Comparison of ENCODE assay signal across 14 mouse cellular contexts in genomic region chr5:111254781-111255180, GRCm38 (mm10).
DNase-seq lines count a peak whose midpoint lies in the region; ATAC-seq lines count a peak whose summit lies in the region.
"Had no signal": no experiment of that assay in that cellular context is flagged by ENCODE, and none has a peak within 500 bp of the region (broad histone marks: within the 10 kb centered on the region; RNA-seq: fewer than 3 reads in every experiment).

No protein-coding gene starts in this region.

- H3K27ac ChIP-seq in hindbrain, embryonic 10.5 days: peak overlapping the region; percentile 74
- H3K27ac ChIP-seq in midbrain, embryonic 10.5 days (replicated peaks): peak overlapping the region; percentile 80
- H3K27ac ChIP-seq in intestine, embryonic 16.5 days (ENCODE audit: low read length): no peak overlapping the region
- H3K27ac ChIP-seq: layer of hippocampus, adult 2 months had no signal

- H3K4me2 ChIP-seq in intestine, embryonic 16.5 days (ENCODE audit: low read depth, low read length): no peak overlapping the region

- H3K4me1 ChIP-seq in hindbrain, embryonic 10.5 days (replicated peaks): peaks cover 66% of the 10 kb centered on the region
- peaks cover 56% of the 10 kb centered on the region for H3K4me1 ChIP-seq in midbrain, embryonic 10.5 days
- peaks cover 4% of the 10 kb centered on the region; the same call in 1 of the 2 replicates for H3K4me1 ChIP-seq in intestine, embryonic 16.5 days (ENCODE audit: control insufficient read depth, insufficient read depth, low read length)

- 80% methylated on average over 11 of the region's 11 CpGs for WGBS in hindbrain, embryonic 10.5 days
- WGBS in midbrain, embryonic 10.5 days: 85% methylated on average over 11 of the region's 11 CpGs
- 80% methylated on average over 11 of the region's 11 CpGs for WGBS in intestine, embryonic 16.5 days

- H3K9ac ChIP-seq in intestine, embryonic 16.5 days (ENCODE audit: low read depth, low read length): no peak overlapping the region

- peak; percentile 45 for DNase-seq in adrenal gland, adult 8-10 months
- peak; percentile 63 for DNase-seq in adrenal gland, postnatal 25 days
- no peak for DNase-seq in hindbrain, embryonic 10.5 days (ENCODE audit: low spot score)
- DNase-seq in midbrain, embryonic 10.5 days (ENCODE audit: low spot score): no peak
- no peak for DNase-seq in c-Kit-positive CD71-positive TER-119-positive erythroid progenitor cells, embryonic 14.5 days (ENCODE audit: low spot score)
- no peak for DNase-seq in gastrocnemius, postnatal 36 days
- DNase-seq in embryo, embryonic 9.5 days (ENCODE audit: extremely low spot score): no peak
- DNase-seq: gastrocnemius, postnatal 25 days; kidney, adult 2 months; left cerebral cortex, postnatal 4 days; lung, postnatal 10 days had no signal

- intact Hi-C loops in gastrocnemius, postnatal 36 days (cut with DNase I): loop anchor here (5.0 kb wide), 1 partner anchor 417 kb away; the partner anchor contains the start of genes Chek2 and Hscb

- no peaks in the 10 kb centered on the region for H3K36me3 ChIP-seq in hindbrain, embryonic 10.5 days
- no peaks in the 10 kb centered on the region for H3K36me3 ChIP-seq in midbrain, embryonic 10.5 days
- H3K36me3 ChIP-seq in intestine, embryonic 16.5 days (ENCODE audit: control insufficient read depth, insufficient read depth, low read length): no peaks in the 10 kb centered on the region

- H3K27me3 ChIP-seq in hindbrain, embryonic 10.5 days (ENCODE audit: insufficient read depth, poor library complexity, severe bottlenecking): peaks cover 29% of the 10 kb centered on the region
- no peaks in the 10 kb centered on the region; the same call in 1 of the 2 replicates for H3K27me3 ChIP-seq in midbrain, embryonic 10.5 days (ENCODE audit: low read depth, poor library complexity, severe bottlenecking)
- H3K27me3 ChIP-seq in intestine, embryonic 16.5 days (replicated peaks; ENCODE audit: control insufficient read depth, insufficient read depth, low read length): no peaks in the 10 kb centered on the region

- no peak overlapping the region for H3K4me3 ChIP-seq in hindbrain, embryonic 10.5 days
- no peak overlapping the region for H3K4me3 ChIP-seq in midbrain, embryonic 10.5 days
- no peak overlapping the region for H3K4me3 ChIP-seq in intestine, embryonic 16.5 days (ENCODE audit: low read length)
- H3K4me3 ChIP-seq: erythroblast, embryonic 14.5 days; layer of hippocampus, adult 2 months had no signal

- H3K9me3 ChIP-seq in hindbrain, embryonic 10.5 days: no peaks in the 10 kb centered on the region
- H3K9me3 ChIP-seq in midbrain, embryonic 10.5 days (replicated peaks): no peaks in the 10 kb centered on the region
- no peaks in the 10 kb centered on the region for H3K9me3 ChIP-seq in intestine, embryonic 16.5 days (ENCODE audit: control insufficient read depth, low read length)

- ATAC-seq in intestine, embryonic 16.5 days: no peak

Comparison
In these comparisons a context has a peak if more than half of its experiments do, and no peak if none do; other contexts are left out.
1. DNase-seq: peak in adrenal gland, adult 8-10 months (single experiment) and adrenal gland, postnatal 25 days (single experiment); none in hindbrain, embryonic 10.5 days (single experiment), midbrain, embryonic 10.5 days (single experiment), c-Kit-positive CD71-positive TER-119-positive erythroid progenitor cells, embryonic 14.5 days (single experiment), gastrocnemius, postnatal 36 days (0 of 2) and embryo, embryonic 9.5 days (single experiment).